Mouse (Mus musculus) heart, embryonic 12.5 days (tissue): ENCODE data around the gene Notch2. TPM values are rescaled to one million over a fixed set of nuclear protein-coding genes. Genes with fewer than 3 reads are reported as not detected.

Source experiments
- polyA plus RNA-seq: library from polyadenylated mRNA; unstranded; fragments of >200 nt; fragmentation: Nextera tagmentation; extraction: Ambion mirVana; gene quantifications from 2 replicates; pipeline ENCODE4 v1.2.1, GENCODE M21; 2016

Notch2 gene
- polyA plus RNA-seq, 1 experiment from 2014 or later, result 16.7 TPM

Other genes starting within 250 kb of the Notch2 start
- gene Pde4dip, start 124.8 kb upstream of the Notch2 start, polyA plus RNA-seq, result 101 and 109 TPM in 2 replicates
- gene Sec22b, start 112.3 kb upstream of the Notch2 start, polyA plus RNA-seq, result 123 and 125 TPM in 2 replicates
- gene Adam30, start 147.1 kb downstream of the Notch2 start, polyA plus RNA-seq, result not detected in 2 replicates
- gene Reg4, start 208.6 kb downstream of the Notch2 start, polyA plus RNA-seq, result not detected in 2 replicates